Mouse (Mus musculus): ENCODE measurements at regions not wholly inside any gene's neighbourhood (a gene's known extent, or its start where the extent isn't known, plus 50 kb on each side); places are given as distances from the start of the nearest gene placed in this dataset.

DNA sequence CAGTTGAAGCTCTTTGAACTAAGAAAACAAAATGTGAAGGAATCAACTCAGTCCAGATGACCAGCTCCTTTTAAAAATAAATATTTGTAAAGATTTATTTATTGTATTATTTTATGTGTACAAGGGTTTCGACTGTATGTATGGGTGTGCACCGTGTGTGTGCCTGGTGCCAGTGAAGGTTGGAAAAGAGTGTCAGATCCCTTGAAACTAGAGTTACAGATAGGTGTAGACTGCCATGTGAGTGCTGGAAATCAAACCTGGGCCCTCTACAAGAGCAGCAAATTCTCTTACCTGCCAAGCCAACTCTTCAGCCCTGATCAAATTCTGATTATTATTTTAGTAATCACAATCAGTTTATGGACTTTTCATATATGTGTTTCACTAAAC is 140.2 kb upstream of the Gm12728 start:
- no peak for TF ChIP-seq SIN3A (IDR thresholded peaks at IDR 0.05; ENCODE audit: low read length)
- TF ChIP-seq ZNF384 (IDR thresholded peaks at IDR 0.05; ENCODE audit: low read depth, low read length): no peak
- TF ChIP-seq POLR2A (IDR thresholded peaks at IDR 0.05; ENCODE audit: control insufficient read depth in 1 of 2, insufficient read depth in 1 of 2, low read depth in 1 of 2, low read length in 2 of 2, poor library complexity in 1 of 2): no peak
- TF ChIP-seq RAD21 (IDR thresholded peaks at IDR 0.05; ENCODE audit: low read depth, low read length): no peak
- no peak for TF ChIP-seq SMC3 (IDR thresholded peaks at IDR 0.05; ENCODE audit: low read depth, low read length)
- no peak for TF ChIP-seq MXI1 (IDR thresholded peaks at IDR 0.05; ENCODE audit: low read depth, low read length)
- no peak for TF ChIP-seq NELFE (IDR thresholded peaks at IDR 0.05; ENCODE audit: low read depth, low read length)
